ENCODE assay signal across 8 mouse cellular contexts in genomic region chr2:11530101-11530500, GRCm38 (mm10). TPM values are rescaled to one million over a fixed set of nuclear protein-coding genes. Genes with fewer than 3 reads are reported as not detected.
DNase-seq lines count a peak whose midpoint lies in the region; ATAC-seq lines count a peak whose summit lies in the region.
"Had no signal": no experiment of that assay in that cellular context is flagged by ENCODE, and none has a peak within 500 bp of the region (broad histone marks: within the 10 kb centered on the region; RNA-seq: fewer than 3 reads in every experiment).

No protein-coding gene starts in this region.

- WGBS in intestine, embryonic 15.5 days: 71% methylated on average over 6 of the region's 6 CpGs
- WGBS in forebrain, embryonic 12.5 days: 89% methylated on average over 6 of the region's 6 CpGs

- H3K36me3 ChIP-seq in intestine, embryonic 15.5 days: no peaks in the 10 kb centered on the region
- no peaks in the 10 kb centered on the region for H3K36me3 ChIP-seq in forebrain, embryonic 12.5 days (replicated peaks)
- H3K36me3 ChIP-seq: liver, embryonic 12.5 days had no signal

- ATAC-seq in intestine, embryonic 15.5 days: no peak
- ATAC-seq in forebrain, embryonic 12.5 days (ENCODE audit: low FRiP score): no peak
- ATAC-seq: liver, embryonic 12.5 days had no signal

- peak; percentile 31 for DNase-seq in urinary bladder, postnatal 14 days (ENCODE audit: low spot score)
- no peak for DNase-seq in urinary bladder, postnatal 25 days (ENCODE audit: low spot score)
- peak; percentile 73 to 86 for DNase-seq in frontal cortex, adult 2 months (ENCODE audit: extremely low spot score in 1 of 2, low spot score in 1 of 2)
- DNase-seq in left cerebral cortex, postnatal 25 days (ENCODE audit: low spot score in 2 of 2): peak; percentile 61 to 93
- no peak for DNase-seq in urinary bladder, postnatal 10 days (ENCODE audit: low spot score)

- H3K27ac ChIP-seq in intestine, embryonic 15.5 days: no peak overlapping the region
- no peak overlapping the region for H3K27ac ChIP-seq in forebrain, embryonic 12.5 days
- H3K27ac ChIP-seq: liver, embryonic 12.5 days had no signal

- H3K27me3 ChIP-seq in intestine, embryonic 15.5 days (replicated peaks): no peaks in the 10 kb centered on the region
- 0 out of 2 replicates have a peak, but pooled peaks cover 4% of the 10 kb centered on the region for H3K27me3 ChIP-seq in forebrain, embryonic 12.5 days
- H3K27me3 ChIP-seq: liver, embryonic 12.5 days had no signal

- no peak overlapping the region for H3K9ac ChIP-seq in intestine, embryonic 15.5 days
- H3K9ac ChIP-seq in forebrain, embryonic 12.5 days: no peak overlapping the region
- H3K9ac ChIP-seq: liver, embryonic 12.5 days had no signal

- intact Hi-C loops in left cerebral cortex, postnatal 25 days (cut with DNase I): no loop called here

- no peak overlapping the region for H3K4me2 ChIP-seq in intestine, embryonic 15.5 days (replicated peaks)
- no peak overlapping the region for H3K4me2 ChIP-seq in forebrain, embryonic 12.5 days
- H3K4me2 ChIP-seq: liver, embryonic 12.5 days had no signal

- no peak overlapping the region for H3K4me3 ChIP-seq in intestine, embryonic 15.5 days (replicated peaks)
- no peak overlapping the region for H3K4me3 ChIP-seq in forebrain, embryonic 12.5 days (replicated peaks)
- H3K4me3 ChIP-seq: liver, embryonic 12.5 days had no signal

- H3K4me1 ChIP-seq in intestine, embryonic 15.5 days (replicated peaks): 0 out of 2 replicates have a peak, but pooled peaks cover 4% of the 10 kb centered on the region
- H3K4me1 ChIP-seq in forebrain, embryonic 12.5 days: peaks cover 5% of the 10 kb centered on the region

- no peaks in the 10 kb centered on the region for H3K9me3 ChIP-seq in intestine, embryonic 15.5 days
- no peaks in the 10 kb centered on the region for H3K9me3 ChIP-seq in forebrain, embryonic 12.5 days
- H3K9me3 ChIP-seq: liver, embryonic 12.5 days had no signal

RNA-seq across cellular contexts. Expression of gene Pfkfb3, which starts 23.8 kb away (rescaled TPM):
- polyA plus RNA-seq in frontal cortex, adult 2 months (2012; rRNA removed): 20.1 and 21.5 TPM in 2 replicates
- 10 to 100 TPM; 27.5 to 30.0 TPM for total RNA-seq in left cerebral cortex, postnatal 25 days (2021)
- 18.9 and 20.7 TPM in 2 replicates for polyA plus RNA-seq in intestine, embryonic 15.5 days (2015; fragmentation: Nextera tagmentation; extraction: Ambion mirVana)
- 19.6 and 20.8 TPM in 2 replicates for polyA plus RNA-seq in forebrain, embryonic 12.5 days (2016; fragmentation: Nextera tagmentation; extraction: Ambion mirVana)

Comparison
In these comparisons a context has a peak if more than half of its experiments do, and no peak if none do; other contexts are left out.
1. DNase-seq: peak in urinary bladder, postnatal 14 days (single experiment), frontal cortex, adult 2 months (2 of 2) and left cerebral cortex, postnatal 25 days (2 of 2); none in urinary bladder, postnatal 25 days (single experiment) and urinary bladder, postnatal 10 days (single experiment).